Mouse (Mus musculus) right cerebral cortex, postnatal 4 days (tissue): Measurements from ENCODE around the gene Clk3.
"Not testable (repeated sequence)": the region's sequence is repeated elsewhere in the genome, so short reads cannot be mapped to it uniquely, and the experiment has no call there.

Experiments used
- DNase-seq: peaks from one replicate; pipeline ENCODE4 v3.0.0-alpha.2; 2022

Gene Clk3

GRCm38 (mm10) chr9:57722371-57722770 is 43.3 kb downstream of the Clk3 start:
- no peak for DNase-seq

GRCm38 (mm10) chr9:57720736-57721135 is 44.9 kb downstream of the Clk3 start:
- DNase-seq, result no peak

GRCm38 (mm10) chr9:57718408-57718807 is 47.3 kb downstream of the Clk3 start:
- no peak for DNase-seq

GRCm38 (mm10) chr9:57712194-57712593 is 53.5 kb downstream of the Clk3 start:
- no peak for DNase-seq

DNA sequence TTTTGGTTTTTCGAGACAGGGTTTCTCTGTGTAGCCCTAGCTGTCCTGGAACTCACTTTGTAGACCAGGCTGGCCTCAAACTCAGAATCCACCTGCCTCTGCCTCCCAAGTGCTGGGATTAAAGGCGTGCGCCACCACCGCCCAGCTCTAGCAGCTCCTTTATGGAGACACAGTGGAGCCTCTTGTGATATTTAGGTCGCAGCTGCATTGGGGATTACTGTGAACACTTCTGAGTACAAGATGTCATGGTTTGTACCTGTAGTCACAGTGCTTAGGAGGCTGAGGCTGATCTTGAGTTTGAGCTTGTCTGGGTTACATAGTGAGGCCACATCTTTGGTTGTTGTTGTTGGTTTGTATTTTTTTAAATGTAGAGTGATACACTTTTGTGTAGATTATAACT is 55.4 kb downstream of the Clk3 start:
- not testable (repeated sequence) for DNase-seq

GRCm38 (mm10) chr9:57708720-57709274 is 56.9 kb downstream of the Clk3 start:
- DNase-seq, result peak; percentile 65

DNA sequence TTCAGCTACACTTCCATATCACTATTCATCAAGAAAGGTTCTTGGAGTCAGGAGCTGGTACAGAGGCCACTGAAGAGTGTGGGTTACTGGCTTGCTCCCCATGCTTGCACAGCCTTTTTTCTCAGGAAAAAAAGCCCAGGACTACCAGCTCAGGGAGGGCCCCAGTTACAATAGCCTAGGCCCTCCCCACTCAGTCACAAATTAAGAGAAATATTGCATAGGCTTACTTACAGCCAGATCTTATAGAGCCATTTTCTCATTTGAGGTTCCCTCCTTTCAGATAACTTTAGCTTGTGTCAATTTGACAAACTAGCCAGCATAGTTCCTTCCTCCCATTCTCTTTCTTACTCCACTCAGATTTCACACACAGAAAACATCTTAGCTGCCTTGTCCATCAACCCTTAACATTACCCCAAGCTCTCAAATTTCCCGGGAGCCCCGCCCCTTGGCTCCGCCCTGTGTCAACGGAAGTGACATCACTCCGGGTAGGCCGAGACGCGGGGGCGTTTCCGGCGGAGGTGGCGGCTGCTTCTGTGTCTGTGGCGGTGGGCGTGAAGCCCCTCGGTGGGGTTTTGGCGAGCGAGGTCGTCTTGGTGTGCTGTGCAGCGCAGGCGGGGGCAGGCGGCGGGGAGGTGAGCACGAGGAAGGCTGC is 57.5 kb downstream of the Clk3 start, which contains the start of gene Edc3:
Edc3 (plus strand) TSS at position 473 of the 652 bp plus-strand sequence.
- DNase-seq, result peak; percentile 90

GRCm38 (mm10) chr9:57706496-57706895 is 59.2 kb downstream of the Clk3 start:
- DNase-seq, result no peak
